ENCODE assay signal across 1 mouse cellular context in the genomic region with DNA sequence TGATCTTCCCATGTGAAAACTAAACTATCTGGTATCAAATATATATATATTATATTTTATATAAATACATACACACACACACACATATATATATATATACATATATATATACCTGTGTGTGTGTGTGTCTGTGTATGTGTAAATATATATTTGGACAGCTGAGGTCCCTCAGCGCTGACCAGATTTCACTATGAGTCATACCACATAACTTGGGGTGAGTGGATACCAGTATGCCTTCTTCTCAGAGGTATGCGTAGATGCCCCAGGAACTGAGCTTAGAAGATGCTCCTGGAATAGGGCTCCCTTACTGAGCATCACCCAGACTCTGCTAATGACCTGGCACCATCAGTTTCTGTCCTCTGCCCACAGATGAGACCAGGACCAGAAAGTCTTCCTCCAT.
A peak's percentile ranks its signal among the peaks of the same experiment; 100 is the strongest.
TF ChIP-seq lines count a peak whose summit lies in the region.

No protein-coding gene starts in this region.

TF ChIP-seq in CH12.LX, 34 proteins besides CTCF, POLR2A, EP300 and RAD21:
- TF ChIP-seq JUN (IDR thresholded peaks at IDR 0.05; ENCODE audit: insufficient read depth, low read depth, low read length) (0 out of 2 replicates have a peak, but pooled peaks have one; percentile 13), IRF4 (IDR thresholded peaks at IDR 0.05; ENCODE audit: low read depth, low read length) (peak; percentile 68; the same call in 1 of the 2 replicates), MAX (IDR thresholded peaks at IDR 0.05; ENCODE audit: low read length) (no peak), JUND (conservative IDR thresholded peaks at IDR 0.05; ENCODE audit: low read depth, low read length) (peak; percentile 77), ZC3H11A (IDR thresholded peaks at IDR 0.05; ENCODE audit: low read depth, low read length) (no peak), SIN3A (IDR thresholded peaks at IDR 0.05; ENCODE audit: low read length) (0 out of 2 replicates have a peak, but pooled peaks have one; percentile 15)
TF ChIP-seq in CH12.LX: peak in this region for 4.
